Mouse (Mus musculus) heart, postnatal 0 days (tissue): Measurements from ENCODE around the gene Myo16.

Source experiments
- CTCF ChIP-seq: IDR thresholded peaks from 2 replicates; pipeline ENCODE4 v1.5.1; 2016; ENCODE audit warnings: antibody characterized with exemption, control low read depth, low read depth
- EP300 ChIP-seq: IDR thresholded peaks from 2 replicates; pipeline ENCODE4 v1.6.1; 2016; ENCODE audit warnings: antibody characterized with exemption, low read depth

GRCm38 (mm10) chr8:10123412-10123811, 30.3 kb upstream of the Myo16 start:
- TF ChIP-seq EP300 (no peak), CTCF (no peak)
